Mouse (Mus musculus) induced T-regulatory cell, adult 2 months (primary cell): ENCODE measurements around the gene Fam234b.
A peak's percentile ranks its signal among the peaks of the same experiment; 100 is the strongest.

Experiments used
- DNase-seq: peaks from one replicate; pipeline ENCODE4 v3.0.0-alpha.2; 2012; ENCODE audit warnings: low read depth

The Fam234b gene

GRCm38 (mm10) chr6:135197921-135198532 lies at the start of gene Fam234b, which contains the start of gene Hebp1:
Gene Fam234b, plus strand, starts transcription at chr6:135197977.
Gene Hebp1, minus strand, starts transcription at chr6:135198022.
- DNase-seq = peak; percentile 79

DNA sequence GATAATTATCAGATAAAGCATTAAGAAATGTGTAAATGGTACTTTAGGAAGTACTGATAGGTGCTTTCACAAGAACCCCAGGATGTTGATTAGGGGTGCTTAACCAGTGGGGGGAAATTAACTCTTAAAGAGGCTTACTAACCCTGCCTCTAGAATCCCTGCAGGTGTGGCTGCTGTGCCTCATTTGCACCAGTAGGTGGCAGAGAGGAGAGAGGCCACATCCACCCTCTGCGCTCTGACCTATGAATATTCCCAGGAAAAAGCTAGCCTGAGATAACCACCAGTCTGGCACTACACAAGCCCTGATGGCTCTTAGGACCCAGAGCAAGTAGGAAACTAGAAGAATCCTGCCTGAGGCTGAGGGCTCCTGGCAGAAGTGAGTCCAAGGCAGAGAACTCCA lies 49.3 kb upstream of the Fam234b start:
- DNase-seq = peak; percentile 29

- no peak for DNase-seq
Observed at GRCm38 (mm10) chr6:135149175-135149574, 48.6 kb upstream of the Fam234b start.

DNA sequence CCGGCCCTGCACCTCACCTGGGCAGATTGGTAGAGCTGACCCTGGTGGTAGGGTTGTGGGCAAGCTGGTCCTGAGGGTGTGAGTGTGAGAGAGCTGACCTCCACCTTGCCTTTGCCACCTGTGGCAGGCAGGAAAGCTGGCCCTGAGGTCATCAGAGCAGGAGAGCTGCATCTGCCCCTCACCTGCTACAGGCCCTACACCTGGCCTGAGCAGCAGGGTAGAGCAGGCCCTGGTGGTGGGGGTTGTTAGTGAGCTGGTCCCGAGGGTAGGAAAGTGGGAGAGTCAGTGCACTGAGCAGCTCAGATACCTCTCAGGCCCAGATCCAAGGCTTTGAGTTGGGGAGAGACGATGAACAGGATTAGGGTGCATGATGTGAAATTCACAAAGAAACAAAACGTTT lies 48.1 kb upstream of the Fam234b start:
- no peak for DNase-seq

DNA sequence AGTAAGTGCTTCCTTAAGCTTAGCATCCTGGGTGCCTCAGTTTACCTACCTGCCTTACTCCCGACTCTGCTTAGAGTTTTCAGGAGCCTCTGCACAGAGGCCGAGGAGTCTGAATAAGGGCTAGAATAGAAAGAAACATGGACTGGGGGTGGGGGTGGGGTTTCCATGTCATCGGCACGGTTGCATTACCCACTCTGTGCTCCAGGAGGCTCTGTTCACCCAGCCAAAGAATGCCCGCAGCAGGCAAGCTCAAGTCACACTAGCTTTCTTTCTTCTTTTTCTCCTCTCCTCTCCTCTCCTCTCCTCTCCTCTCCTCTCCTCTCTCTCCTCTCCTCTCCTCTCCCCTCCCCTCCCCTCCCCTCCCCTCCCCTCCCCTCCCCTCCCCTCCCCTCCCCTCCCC lies 47.5 kb upstream of the Fam234b start:
- peak; percentile 49 for DNase-seq

DNA sequence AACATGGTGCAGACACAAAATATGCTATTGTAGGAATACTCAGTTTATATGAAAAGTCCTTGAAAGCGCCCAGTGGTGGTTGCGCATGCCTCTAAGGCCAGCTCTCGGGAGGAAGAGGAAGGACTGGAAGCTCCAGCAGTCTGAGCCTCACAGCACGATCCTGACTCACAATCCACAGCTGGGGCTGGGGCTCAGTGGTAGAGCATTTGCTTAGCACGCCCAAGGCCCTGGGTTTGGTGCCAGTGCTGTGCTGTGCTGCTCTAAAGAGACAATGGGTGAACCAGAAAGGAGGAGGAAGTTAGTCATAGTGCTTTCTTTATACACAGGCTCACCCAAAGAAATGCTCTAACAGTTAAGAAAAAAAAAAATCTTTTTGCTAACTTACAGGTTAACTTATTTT lies 44.1 kb upstream of the Fam234b start:
- DNase-seq = no peak

GRCm38 (mm10) chr6:135156597-135156996 lies 41.2 kb upstream of the Fam234b start:
- no peak for DNase-seq

- DNase-seq = no peak
Observed at GRCm38 (mm10) chr6:135157496-135157895, 40.3 kb upstream of the Fam234b start.

DNA sequence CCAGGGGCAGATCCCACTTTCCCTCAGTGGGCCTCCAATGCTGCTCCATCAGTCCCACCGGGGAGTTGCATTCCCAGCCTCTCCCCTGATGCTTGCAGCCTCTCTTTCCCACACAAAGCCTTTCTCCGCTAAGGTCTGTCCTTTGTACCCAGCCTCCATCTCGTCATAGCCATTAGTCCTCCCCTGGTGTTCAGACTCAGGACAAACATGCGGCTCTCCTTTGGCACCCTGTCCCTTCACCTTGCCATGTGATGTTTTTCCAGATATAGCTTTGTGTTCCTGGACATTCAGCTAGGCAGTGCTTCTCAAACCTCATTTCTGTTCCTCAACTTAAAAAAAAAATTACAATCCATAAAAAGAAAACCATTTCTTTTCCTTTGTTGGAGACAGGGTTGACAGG lies 39.3 kb upstream of the Fam234b start:
- DNase-seq = no peak

GRCm38 (mm10) chr6:135161356-135161755 lies 36.4 kb upstream of the Fam234b start:
- DNase-seq = no peak

DNA sequence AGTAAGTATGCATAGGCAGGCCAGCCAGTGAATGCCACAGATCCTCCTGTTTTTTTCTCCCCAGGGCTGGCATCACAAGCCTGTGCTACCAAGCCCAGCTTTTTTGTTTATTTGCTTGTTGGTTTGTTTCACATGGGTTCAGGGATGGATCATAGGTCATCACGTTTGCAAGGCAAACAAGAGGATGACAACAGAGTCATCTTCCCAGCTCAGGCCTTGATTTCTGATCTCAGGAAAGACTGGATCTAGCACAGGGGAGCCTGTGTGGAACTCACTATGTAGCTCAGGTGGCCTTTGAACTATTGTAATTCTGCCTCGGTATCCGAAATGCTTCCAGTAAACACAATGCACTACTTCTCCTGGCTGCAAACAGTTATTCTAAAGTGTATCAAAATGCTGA lies 35.5 kb upstream of the Fam234b start:
- DNase-seq = no peak

GRCm38 (mm10) chr6:135162861-135163260 lies 34.9 kb upstream of the Fam234b start:
- DNase-seq = no peak

DNA sequence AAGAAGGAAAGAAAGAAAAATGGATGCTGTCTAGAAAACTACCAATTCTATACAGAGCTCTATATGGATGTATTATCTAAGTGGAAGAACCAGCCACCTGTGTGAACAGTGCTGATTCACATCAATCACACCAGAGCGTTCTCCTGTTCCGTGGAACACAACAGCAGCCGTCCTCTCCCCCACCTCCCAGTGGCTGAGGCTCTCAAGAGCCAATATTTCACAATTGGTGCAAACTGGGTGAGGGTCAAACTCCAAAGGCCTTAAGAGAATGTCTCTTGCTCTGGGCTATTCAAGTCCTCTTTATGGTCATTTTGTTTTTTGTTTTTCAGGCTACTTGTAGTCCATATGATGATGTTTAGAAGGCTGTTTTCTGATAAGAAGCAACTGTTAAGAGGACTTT lies 32.6 kb upstream of the Fam234b start:
- no peak for DNase-seq

DNA sequence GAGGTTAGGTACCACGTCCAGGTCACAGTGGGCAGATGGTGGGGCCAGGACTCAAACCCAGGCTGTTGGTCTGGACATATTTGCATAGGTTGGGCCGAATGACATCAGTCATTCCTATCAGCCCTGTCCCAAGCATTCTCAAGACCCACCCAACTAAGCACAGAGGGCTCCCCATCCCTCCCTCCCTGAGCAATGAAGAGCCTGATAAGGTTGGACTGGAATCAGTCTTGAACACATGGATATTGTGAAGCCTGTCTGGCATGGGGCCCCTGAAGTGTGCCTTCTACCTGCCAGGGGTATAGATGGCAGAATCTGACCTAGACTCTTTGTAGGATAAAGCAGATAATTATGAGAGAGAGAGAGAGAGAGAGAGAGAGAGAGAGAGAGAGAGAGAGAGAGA lies 32.1 kb upstream of the Fam234b start:
- no peak for DNase-seq

- no peak for DNase-seq
Observed at GRCm38 (mm10) chr6:135166262-135166661, 31.5 kb upstream of the Fam234b start.

DNA sequence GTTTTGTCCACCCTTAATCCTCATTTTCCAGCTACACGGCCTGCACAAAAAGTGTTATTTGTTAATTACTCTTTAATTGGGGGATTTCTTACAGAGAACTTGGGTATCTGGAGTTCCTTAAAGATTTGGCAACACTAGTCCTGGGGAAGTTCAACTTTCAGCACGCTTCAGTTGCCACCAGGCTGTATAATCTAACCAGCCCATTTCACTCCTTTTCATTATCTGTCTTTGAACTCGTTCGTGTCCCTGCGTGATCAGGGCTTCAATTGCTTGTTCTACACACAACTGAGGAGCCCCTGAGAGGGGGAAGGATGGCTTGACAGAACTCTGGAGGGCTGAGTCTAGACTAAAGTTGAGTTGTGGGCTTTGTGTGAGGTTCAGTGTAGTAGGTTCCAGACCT lies 31.1 kb upstream of the Fam234b start:
- DNase-seq = no peak

- DNase-seq = peak; percentile 41
Observed at GRCm38 (mm10) chr6:135167380-135168311, 30.1 kb upstream of the Fam234b start.

- no peak for DNase-seq
Observed at GRCm38 (mm10) chr6:135168471-135168870, 29.3 kb upstream of the Fam234b start.

- DNase-seq = no peak
Observed at GRCm38 (mm10) chr6:135169246-135169645, 28.5 kb upstream of the Fam234b start.

- DNase-seq = no peak
Observed at GRCm38 (mm10) chr6:135171736-135172135, 26.0 kb upstream of the Fam234b start.

DNA sequence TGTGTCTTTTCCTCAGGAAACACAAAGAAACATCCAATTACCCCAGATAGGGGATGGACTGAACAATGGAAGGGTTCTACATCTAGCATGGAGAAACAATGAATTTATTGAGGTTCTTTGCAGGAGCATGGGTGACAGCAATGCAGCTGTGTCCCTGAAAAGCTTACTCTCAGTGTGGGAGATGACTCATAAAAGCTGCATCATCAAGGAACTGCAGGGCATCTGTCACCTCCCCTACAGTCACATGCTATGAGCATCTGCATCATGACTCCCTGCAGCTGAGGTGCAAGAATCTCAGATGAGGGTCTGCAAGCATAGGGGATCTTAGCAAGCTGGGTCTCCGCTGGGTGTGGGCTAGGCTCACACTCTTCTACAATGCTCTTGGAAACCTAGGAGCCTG lies 22.8 kb upstream of the Fam234b start:
- DNase-seq = no peak

- DNase-seq = no peak
Observed at GRCm38 (mm10) chr6:135177271-135177670, 20.5 kb upstream of the Fam234b start.

GRCm38 (mm10) chr6:135178599-135178998 lies 19.2 kb upstream of the Fam234b start:
- no peak for DNase-seq
